Mouse (Mus musculus): ENCODE data around the gene Mmp10.

GRCm38 (mm10) chr9:7517944-7518571 lies 15.9 kb downstream of the Mmp10 start:
- TF ChIP-seq CTCF (IDR thresholded peaks at IDR 0.05) = no peak
- TF ChIP-seq EP300 (IDR thresholded peaks at IDR 0.05) = no peak

Measured in lung, postnatal 0 days (tissue).